8 mouse cellular contexts compared by ENCODE assay signal in the genomic region with DNA sequence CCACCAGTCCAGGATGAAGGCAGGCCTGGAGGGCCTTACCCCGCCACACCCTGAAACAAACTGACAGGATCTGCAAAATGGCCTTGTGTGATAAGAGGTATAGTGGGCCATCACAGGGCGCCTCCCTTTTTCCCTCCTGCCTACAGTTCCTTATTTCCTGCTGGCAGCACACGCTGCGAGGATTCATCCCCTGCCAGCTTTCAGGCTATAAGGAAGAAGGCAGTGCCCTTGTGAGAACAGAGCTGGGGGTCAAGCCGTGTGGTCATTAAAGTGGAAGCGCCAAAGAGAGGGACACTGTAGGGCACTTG. TPM values are rescaled to one million over a fixed set of nuclear protein-coding genes. Genes with fewer than 3 reads are reported as not detected.
DNase-seq lines count a peak whose midpoint lies in the region; ATAC-seq and TF ChIP-seq lines count a peak whose summit lies in the region.

No protein-coding gene starts in this region.

- no peaks in the 10 kb centered on the region for H3K27me3 ChIP-seq in cerebellum, adult 2 months (ENCODE audit: control insufficient read depth, insufficient read depth, low read length)
- H3K27me3 ChIP-seq in spleen, adult 2 months (ENCODE audit: control insufficient read depth, insufficient read depth, low read length): no peaks in the 10 kb centered on the region
- no peaks in the 10 kb centered on the region for H3K27me3 ChIP-seq in limb, embryonic 11.5 days (ENCODE audit: control insufficient read depth, insufficient read depth, low read length)
- H3K27me3 ChIP-seq in neural tube, embryonic 13.5 days: no peaks in the 10 kb centered on the region

- under 1% methylated on average over 6 of the region's 6 CpGs for WGBS in cerebellum, adult 2 months
- WGBS in spleen, adult 2 months: 8% methylated on average over 6 of the region's 6 CpGs
- 18% methylated on average over 6 of the region's 6 CpGs for WGBS in limb, embryonic 11.5 days
- 15% methylated on average over 6 of the region's 6 CpGs for WGBS in neural tube, embryonic 13.5 days

- peak overlapping the region; percentile 97 for H3K27ac ChIP-seq in cerebellum, adult 2 months (ENCODE audit: insufficient read depth, low read length)
- peak overlapping the region; percentile 92 for H3K27ac ChIP-seq in spleen, adult 2 months (ENCODE audit: insufficient read depth, low read length)
- H3K27ac ChIP-seq in limb, embryonic 11.5 days (replicated peaks; ENCODE audit: low read depth, low read length): no peak overlapping the region; the same call in 1 of the 2 replicates
- peak overlapping the region; percentile 98 for H3K27ac ChIP-seq in neural tube, embryonic 13.5 days (replicated peaks)

- no peak for DNase-seq in cerebellum, adult 2 months
- DNase-seq in cerebellum, adult 9-11 months: no peak
- no peak for DNase-seq in spleen, adult 2 months (ENCODE audit: low read depth in 1 of 2, low spot score in 2 of 2)
- no peak for DNase-seq in spleen, adult 12 weeks (ENCODE audit: low spot score)
- no peak for DNase-seq in limb, embryonic 11.5 days (ENCODE audit: low spot score)
- no peak for DNase-seq in frontal cortex, adult 2 months (ENCODE audit: extremely low spot score in 1 of 2, low spot score in 1 of 2)
- no peak for DNase-seq in gastrocnemius, postnatal 4 days (ENCODE audit: low spot score in 2 of 2)

- 0 out of 2 replicates have a peak, but pooled peaks have one; percentile 37 for ATAC-seq in limb, embryonic 11.5 days (ENCODE audit: insufficient number of reproducible peaks, low FRiP score, low TSS enrichment, low read depth)
- no peak for ATAC-seq in neural tube, embryonic 13.5 days (ENCODE audit: low read depth)

- H3K4me1 ChIP-seq in cerebellum, adult 2 months (ENCODE audit: control insufficient read depth, insufficient read depth, low read length): peaks cover 26% of the 10 kb centered on the region
- no peaks in the 10 kb centered on the region; the same call in 1 of the 2 replicates for H3K4me1 ChIP-seq in spleen, adult 2 months (ENCODE audit: control insufficient read depth, insufficient read depth, insufficient read length)
- peaks cover 5% of the 10 kb centered on the region for H3K4me1 ChIP-seq in limb, embryonic 11.5 days (ENCODE audit: control insufficient read depth, insufficient read depth, low read length)
- H3K4me1 ChIP-seq in neural tube, embryonic 13.5 days (replicated peaks): peaks cover 43% of the 10 kb centered on the region

- H3K9me3 ChIP-seq in limb, embryonic 11.5 days (ENCODE audit: control insufficient read depth, low read length): no peaks in the 10 kb centered on the region
- H3K9me3 ChIP-seq in neural tube, embryonic 13.5 days: no peaks in the 10 kb centered on the region

- H3K36me3 ChIP-seq in spleen, adult 2 months (ENCODE audit: control insufficient read depth, insufficient read depth, low read length): peaks cover 6% of the 10 kb centered on the region
- peaks cover 11% of the 10 kb centered on the region; the same call in 1 of the 2 replicates for H3K36me3 ChIP-seq in limb, embryonic 11.5 days (ENCODE audit: control insufficient read depth, insufficient read depth, low read length)
- peaks cover 10% of the 10 kb centered on the region for H3K36me3 ChIP-seq in neural tube, embryonic 13.5 days

- no peak for TF ChIP-seq CTCF in cerebellum, adult 2 months (IDR thresholded peaks at IDR 0.05; ENCODE audit: borderline replicate concordance, insufficient read depth, low read depth, low read length)
- no peak for TF ChIP-seq CTCF in spleen, adult 2 months (IDR thresholded peaks at IDR 0.05; ENCODE audit: extremely low read depth, insufficient read depth, insufficient read length, insufficient replicate concordance)

- no peak for TF ChIP-seq POLR2A in cerebellum, adult 2 months (IDR thresholded peaks at IDR 0.05; ENCODE audit: borderline replicate concordance, insufficient read depth, low read length)
- TF ChIP-seq POLR2A in spleen, adult 2 months (IDR thresholded peaks at IDR 0.05; ENCODE audit: low read depth, low read length): no peak

- peak overlapping the region; percentile 96 for H3K4me3 ChIP-seq in cerebellum, adult 2 months (replicated peaks; ENCODE audit: insufficient read depth, low read depth, low read length)
- peak overlapping the region; percentile 96 for H3K4me3 ChIP-seq in spleen, adult 2 months (ENCODE audit: extremely low read depth, insufficient read depth, insufficient read length)
- H3K4me3 ChIP-seq in limb, embryonic 11.5 days (ENCODE audit: low read depth, low read length): peak overlapping the region; percentile 86
- peak overlapping the region; percentile 55 for H3K4me3 ChIP-seq in neural tube, embryonic 13.5 days

- H3K4me2 ChIP-seq in limb, embryonic 11.5 days (ENCODE audit: low read depth, severe bottlenecking): peak overlapping the region; percentile 81
- peak overlapping the region; percentile 92 for H3K4me2 ChIP-seq in neural tube, embryonic 13.5 days

- H3K9ac ChIP-seq in limb, embryonic 11.5 days (ENCODE audit: low read length): peak overlapping the region; percentile 96
- peak overlapping the region; percentile 80 for H3K9ac ChIP-seq in neural tube, embryonic 13.5 days

RNA-seq across cellular contexts. Expression of a gene that starts 1.1 kb away (rescaled TPM):
- polyA plus RNA-seq in cerebellum, adult 2 months (2012; rRNA removed): 325 and 334 TPM in 2 replicates
- polyA plus RNA-seq in spleen, adult 2 months (2012; rRNA removed): 346 and 410 TPM in 2 replicates
- 466 and 469 TPM in 2 replicates for polyA plus RNA-seq in limb, embryonic 11.5 days (2014; fragmentation: Nextera tagmentation; extraction: Ambion mirVana)
- 505 and 526 TPM in 2 replicates for polyA plus RNA-seq in neural tube, embryonic 13.5 days (2015; fragmentation: Nextera tagmentation; extraction: Ambion mirVana)
- polyA plus RNA-seq in frontal cortex, adult 2 months (2012; rRNA removed): 243 and 263 TPM in 2 replicates
- total RNA-seq in gastrocnemius, postnatal 4 days (2021): 100 to 1,000 TPM; 242 to 244 TPM

RNA-seq across cellular contexts. Expression of a gene that starts 55.5 kb away (rescaled TPM):
- polyA plus RNA-seq in cerebellum, adult 2 months (2012; rRNA removed): 0.21 and 0.33 TPM in 2 replicates
- 8.9 and 11.2 TPM in 2 replicates for polyA plus RNA-seq in spleen, adult 2 months (2012; rRNA removed)
- polyA plus RNA-seq in limb, embryonic 11.5 days (2014; fragmentation: Nextera tagmentation; extraction: Ambion mirVana): 1.8 and 2.0 TPM in 2 replicates
- 2.7 and 3.0 TPM in 2 replicates for polyA plus RNA-seq in neural tube, embryonic 13.5 days (2015; fragmentation: Nextera tagmentation; extraction: Ambion mirVana)
- polyA plus RNA-seq in frontal cortex, adult 2 months (2012; rRNA removed): 0.40 and 0.50 TPM in 2 replicates
- total RNA-seq in gastrocnemius, postnatal 4 days (2021): 10 to 100 TPM; 40.1 to 52.1 TPM
